Mouse (Mus musculus) liver, embryonic 15.5 days (tissue): ENCODE measurements around the gene Serpinb7. TPM values are rescaled to one million over a fixed set of nuclear protein-coding genes. Genes with fewer than 3 reads are reported as not detected.

Source experiments
- ATAC-seq: fragments of 200-750 bp; cut with Nextera tagmentation; 2 replicates; pipeline ENCODE4 v1.8.0; 2017; ENCODE audit warnings: moderate number of reproducible peaks, mild to moderate bottlenecking, moderate library complexity; ENCODE audit not compliant: insufficient read depth
- H3K27ac ChIP-seq: fragments of 300-500 bp; sonication (generic); replicated peaks from 2 replicates; pipeline ENCODE4 v1.5.1; 2015; ENCODE audit warnings: mild to moderate bottlenecking, inconsistent platforms
- H3K27me3 ChIP-seq: fragments of 300-500 bp; sonication (generic); 2 replicates; pipeline ENCODE4 v1.6.1; 2015; ENCODE audit warnings: mild to moderate bottlenecking, inconsistent platforms
- H3K36me3 ChIP-seq: fragments of 300-500 bp; sonication (generic); replicated peaks from 2 replicates; pipeline ENCODE4 v1.6.1; 2015; ENCODE audit warnings: moderate library complexity, mild to moderate bottlenecking, inconsistent platforms
- H3K4me1 ChIP-seq: fragments of 300-500 bp; sonication (generic); replicated peaks from 2 replicates; pipeline ENCODE4 v1.6.1; 2015; ENCODE audit warnings: inconsistent platforms
- H3K4me2 ChIP-seq: fragments of 300-500 bp; sonication (generic); 2 replicates; pipeline ENCODE4 v1.6.1; 2015; ENCODE audit warnings: moderate library complexity, mild to moderate bottlenecking, inconsistent platforms
- H3K4me3 ChIP-seq: fragments of 300-500 bp; sonication (generic); replicated peaks from 2 replicates; pipeline ENCODE4 v1.5.1; 2015; ENCODE audit warnings: mild to moderate bottlenecking, inconsistent platforms
- H3K9ac ChIP-seq: fragments of 300-500 bp; sonication (generic); 2 replicates; pipeline ENCODE4 v1.6.1; 2015; ENCODE audit warnings: moderate library complexity, mild to moderate bottlenecking, inconsistent platforms
- H3K9me3 ChIP-seq: fragments of 300-500 bp; sonication (generic); replicated peaks from 2 replicates; pipeline ENCODE4 v1.6.1; 2016; ENCODE audit warnings: inconsistent platforms
- WGBS: fragments of 180-500 bp; shearing (Covaris S2); methylation state at CpG from one replicate; pipeline ENCODE4 v1.1.7; 2015; ENCODE audit warnings: mixed read lengths; ENCODE audit not compliant: insufficient replicate concordance; 5-methylcytosine and 5-hydroxymethylcytosine counted together
- polyA plus RNA-seq: library from polyadenylated mRNA; unstranded; fragments of >200 nt; fragmentation: Nextera tagmentation; extraction: Ambion mirVana; gene quantifications from 2 replicates; pipeline ENCODE4 v1.2.1, GENCODE M21; 2015

Serpinb7 gene
- 0.08 and 0.09 TPM in 2 replicates for polyA plus RNA-seq

DNA sequence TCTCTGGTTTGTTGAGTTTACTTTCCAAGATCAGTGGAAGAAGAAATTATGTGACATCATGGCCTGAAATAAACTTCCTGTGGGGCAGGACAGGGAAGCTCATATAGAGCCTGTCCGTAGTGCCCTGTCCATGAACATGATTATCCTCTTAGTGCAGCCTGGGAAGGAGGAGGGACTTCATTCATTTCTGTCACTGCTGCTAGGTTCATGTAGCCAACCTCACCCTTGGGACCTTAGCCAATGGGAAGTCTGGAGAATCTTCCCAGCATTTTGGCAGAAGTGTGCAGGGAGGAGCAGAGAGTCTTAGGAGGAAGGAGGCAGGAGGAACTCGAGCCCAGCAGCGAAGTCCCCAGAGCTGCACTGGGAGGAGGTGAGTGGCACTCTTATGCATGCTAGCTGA, at the start of gene Serpinb7:
Gene Serpinb7 (plus strand): TSS at position 301 of the 400 bp plus-strand sequence.
- Histone ChIP-seq H3K4me1 (no peaks in the 10 kb centered on the region), H3K4me3 (no peak within 1 kb of the TSS), H3K9ac (no peak within 1 kb of the TSS), H3K27ac (no peak within 1 kb of the TSS), H3K9me3 (no peaks in the 10 kb centered on the region), H3K36me3 (no peaks in the 10 kb centered on the region), H3K4me2 (no peak within 1 kb of the TSS), H3K27me3 (no peaks in the 10 kb centered on the region)
- WGBS: 62% methylated on average over 3 of the region's 3 CpGs
- ATAC-seq: no peak

DNA sequence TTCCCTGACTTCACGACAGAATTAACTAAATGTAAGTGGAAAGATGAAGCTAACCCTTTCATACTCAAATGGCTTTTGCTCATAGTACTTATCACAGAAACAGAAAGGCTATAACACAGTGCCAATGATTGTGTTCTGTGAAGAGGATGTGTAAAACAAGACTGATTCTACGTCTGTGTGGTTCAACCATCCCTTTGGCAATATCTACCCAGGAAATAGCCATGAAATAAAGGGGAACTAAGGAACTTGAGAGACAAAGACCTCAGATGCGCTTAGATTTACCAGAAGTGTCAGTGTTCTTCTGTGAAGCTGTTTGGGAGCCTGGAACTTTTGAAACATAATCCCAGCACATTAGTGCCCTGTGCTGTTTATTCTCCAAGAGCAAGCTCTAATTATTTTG, 49.1 kb upstream of the Serpinb7 start:
- H3K27ac ChIP-seq: no peak overlapping the region
- no peak for ATAC-seq
- H3K9ac ChIP-seq: no peak overlapping the region
- 22% methylated on average over 3 of the region's 3 CpGs for WGBS
- H3K27me3 ChIP-seq: no peaks in the 10 kb centered on the region
- no peak overlapping the region for H3K4me3 ChIP-seq
- H3K9me3 ChIP-seq: no peaks in the 10 kb centered on the region
- H3K4me2 ChIP-seq: no peak overlapping the region
- no peaks in the 10 kb centered on the region for H3K4me1 ChIP-seq
- H3K36me3 ChIP-seq: no peaks in the 10 kb centered on the region

DNA sequence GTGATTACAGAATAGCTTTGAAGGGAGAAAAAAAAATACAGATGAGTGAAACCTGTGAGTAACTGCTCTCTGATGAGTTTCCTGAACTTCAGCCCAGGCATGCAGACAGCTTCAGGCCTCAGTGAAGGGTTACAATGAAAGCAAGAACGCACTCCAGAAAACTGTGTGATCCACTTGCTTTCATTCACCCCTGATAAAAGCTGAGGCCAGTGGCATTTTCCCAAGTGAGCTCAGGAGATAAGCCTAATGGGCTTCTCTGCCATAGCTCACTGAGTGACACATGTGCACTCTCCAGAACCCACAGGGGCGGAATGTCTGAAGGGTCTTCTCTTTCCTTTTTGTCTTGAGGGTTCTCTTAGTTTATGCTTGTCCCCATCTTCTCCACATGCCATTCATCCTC, 48.3 kb upstream of the Serpinb7 start:
- Histone ChIP-seq H3K36me3 (no peaks in the 10 kb centered on the region), H3K27ac (no peak overlapping the region), H3K9ac (no peak overlapping the region), H3K4me1 (no peaks in the 10 kb centered on the region), H3K27me3 (no peaks in the 10 kb centered on the region), H3K4me2 (no peak overlapping the region), H3K4me3 (no peak overlapping the region), H3K9me3 (no peaks in the 10 kb centered on the region)
- WGBS: 28% methylated on average over 2 of the region's 2 CpGs
- no peak for ATAC-seq

GRCm38 (mm10) chr1:107353046-107353445, 46.4 kb upstream of the Serpinb7 start:
- Histone ChIP-seq H3K27ac (no peak overlapping the region), H3K36me3 (no peaks in the 10 kb centered on the region), H3K4me1 (no peaks in the 10 kb centered on the region), H3K4me2 (no peak overlapping the region), H3K27me3 (no peaks in the 10 kb centered on the region), H3K9me3 (no peaks in the 10 kb centered on the region), H3K9ac (no peak overlapping the region), H3K4me3 (no peak overlapping the region)
- ATAC-seq: no peak
- WGBS: 25% methylated on average over 3 of the region's 3 CpGs

- WGBS: 44% methylated on average over 1 of the region's 1 CpGs
- Histone ChIP-seq H3K4me3 (no peak within 1 kb of the TSS), H3K9me3 (no peaks in the 10 kb centered on the region), H3K27me3 (no peaks in the 10 kb centered on the region), H3K4me2 (no peak within 1 kb of the TSS), H3K4me1 (no peaks in the 10 kb centered on the region), H3K9ac (no peak within 1 kb of the TSS), H3K27ac (no peak within 1 kb of the TSS), H3K36me3 (no peaks in the 10 kb centered on the region)
- ATAC-seq: no peak
Observed at GRCm38 (mm10) chr1:107360898-107361297, 38.6 kb upstream of the Serpinb7 start, which contains the start of gene Serpinb11. Gene Serpinb11 (plus strand): TSS chr1:107361198.

DNA sequence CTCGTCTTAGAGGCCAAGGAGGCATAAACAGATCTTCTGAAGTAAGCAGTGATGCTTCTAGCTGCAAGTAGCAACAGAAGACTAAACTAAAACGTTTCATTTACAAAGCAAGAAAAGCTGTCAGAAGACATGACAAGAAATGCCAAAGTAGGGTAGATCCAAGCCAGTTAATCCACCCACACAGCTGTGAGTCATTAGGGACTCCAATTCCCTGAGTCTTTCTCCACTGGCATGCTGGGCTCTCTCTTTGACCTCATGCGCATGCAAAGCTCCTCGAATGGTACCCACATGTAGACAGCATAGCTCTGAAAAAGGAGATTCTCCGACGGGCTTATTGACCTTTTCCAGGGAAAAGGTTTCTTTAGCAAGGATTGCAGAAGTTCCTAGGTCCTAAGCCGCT, 33.5 kb upstream of the Serpinb7 start:
- H3K9ac ChIP-seq: no peak overlapping the region
- 59% methylated on average over 7 of the region's 7 CpGs for WGBS
- H3K36me3 ChIP-seq: no peaks in the 10 kb centered on the region
- no peaks in the 10 kb centered on the region for H3K9me3 ChIP-seq
- H3K4me3 ChIP-seq: no peak overlapping the region
- no peaks in the 10 kb centered on the region for H3K27me3 ChIP-seq
- no peaks in the 10 kb centered on the region for H3K4me1 ChIP-seq
- no peak overlapping the region for H3K4me2 ChIP-seq
- H3K27ac ChIP-seq: no peak overlapping the region
- ATAC-seq: no peak

- ATAC-seq: no peak
- H3K4me3 ChIP-seq: no peak overlapping the region
- H3K27ac ChIP-seq: no peak overlapping the region
- no peaks in the 10 kb centered on the region for H3K27me3 ChIP-seq
- H3K4me1 ChIP-seq: no peaks in the 10 kb centered on the region
- WGBS: 52% methylated on average over 2 of the region's 2 CpGs
- H3K4me2 ChIP-seq: no peak overlapping the region
- H3K36me3 ChIP-seq: no peaks in the 10 kb centered on the region
- H3K9ac ChIP-seq: no peak overlapping the region
- no peaks in the 10 kb centered on the region for H3K9me3 ChIP-seq
Observed at GRCm38 (mm10) chr1:107368944-107369343, 30.5 kb upstream of the Serpinb7 start.

GRCm38 (mm10) chr1:107376952-107377351, 22.5 kb upstream of the Serpinb7 start:
- Histone ChIP-seq H3K9ac (no peak overlapping the region), H3K4me3 (no peak overlapping the region), H3K27me3 (no peaks in the 10 kb centered on the region), H3K9me3 (no peaks in the 10 kb centered on the region), H3K27ac (no peak overlapping the region), H3K4me1 (no peaks in the 10 kb centered on the region; the same call in 1 of the 2 replicates), H3K36me3 (no peaks in the 10 kb centered on the region), H3K4me2 (no peak overlapping the region)
- ATAC-seq: no peak
- WGBS: 10% methylated on average over 4 of the region's 4 CpGs

DNA sequence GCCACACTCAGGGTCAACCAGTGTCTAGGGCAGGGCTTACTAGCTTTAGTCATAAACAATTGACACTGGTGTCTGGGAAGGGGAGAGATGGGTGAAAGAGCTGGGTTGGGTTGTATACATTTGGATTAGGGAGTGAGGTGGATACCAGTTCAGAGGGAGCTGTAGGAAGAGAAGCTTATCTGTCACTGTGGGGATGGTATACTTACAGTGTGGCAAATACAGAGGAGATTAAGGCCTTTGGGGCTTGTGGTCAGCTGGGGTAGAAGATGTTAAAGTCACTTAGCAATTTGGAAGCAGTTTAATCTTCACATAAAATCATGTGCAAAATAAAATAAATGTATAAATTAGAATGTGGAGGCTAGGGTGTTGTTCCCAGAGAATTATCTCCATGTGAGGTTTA, 21.1 kb upstream of the Serpinb7 start:
- no peak overlapping the region for H3K9ac ChIP-seq
- no peaks in the 10 kb centered on the region for H3K27me3 ChIP-seq
- ATAC-seq: no peak
- no peaks in the 10 kb centered on the region for H3K9me3 ChIP-seq
- H3K27ac ChIP-seq: no peak overlapping the region
- no peak overlapping the region for H3K4me3 ChIP-seq
- H3K4me2 ChIP-seq: no peak overlapping the region
- H3K4me1 ChIP-seq: peaks cover 4% of the 10 kb centered on the region; the same call in 1 of the 2 replicates
- no peaks in the 10 kb centered on the region for H3K36me3 ChIP-seq

- no peaks in the 10 kb centered on the region for H3K9me3 ChIP-seq
- H3K36me3 ChIP-seq: no peaks in the 10 kb centered on the region
- no peaks in the 10 kb centered on the region for H3K27me3 ChIP-seq
- H3K4me1 ChIP-seq: peaks cover 12% of the 10 kb centered on the region
- no peak overlapping the region for H3K27ac ChIP-seq
- ATAC-seq: no peak
- H3K4me2 ChIP-seq: no peak overlapping the region
- H3K9ac ChIP-seq: no peak overlapping the region
- no peak overlapping the region for H3K4me3 ChIP-seq
Observed at GRCm38 (mm10) chr1:107381491-107381890, 18.0 kb upstream of the Serpinb7 start.

GRCm38 (mm10) chr1:107382404-107382803, 17.1 kb upstream of the Serpinb7 start:
- Histone ChIP-seq H3K27ac (no peak overlapping the region), H3K4me2 (no peak overlapping the region), H3K4me1 (peaks cover 12% of the 10 kb centered on the region), H3K4me3 (no peak overlapping the region), H3K27me3 (no peaks in the 10 kb centered on the region), H3K36me3 (no peaks in the 10 kb centered on the region), H3K9me3 (no peaks in the 10 kb centered on the region), H3K9ac (no peak overlapping the region)
- no peak for ATAC-seq
- WGBS: 21% methylated on average over 1 of the region's 1 CpGs

DNA sequence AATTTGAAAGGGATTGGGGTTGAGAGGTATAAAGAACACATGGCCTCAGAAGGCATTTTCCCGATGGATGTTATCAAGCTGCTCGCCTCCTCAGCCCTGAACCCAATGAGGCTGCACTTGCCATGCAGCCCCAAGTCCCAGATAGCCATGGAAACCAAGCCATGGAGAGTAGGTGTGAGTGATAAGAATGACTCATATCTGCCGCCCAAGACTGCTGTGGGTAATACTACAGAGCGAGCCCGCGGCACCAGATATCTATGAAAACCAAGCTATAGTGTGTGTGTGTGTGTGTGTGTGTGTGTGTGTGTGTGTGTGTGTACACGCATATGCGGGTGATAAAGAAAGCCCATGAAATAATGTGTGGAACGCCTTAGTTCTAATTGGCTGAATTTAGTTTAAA, 14.9 kb upstream of the Serpinb7 start:
- H3K36me3 ChIP-seq: no peaks in the 10 kb centered on the region
- H3K9me3 ChIP-seq: no peaks in the 10 kb centered on the region
- peaks cover 12% of the 10 kb centered on the region for H3K4me1 ChIP-seq
- H3K27ac ChIP-seq: no peak overlapping the region
- H3K27me3 ChIP-seq: no peaks in the 10 kb centered on the region
- no peak overlapping the region for H3K9ac ChIP-seq
- ATAC-seq: peak; percentile 82
- no peak overlapping the region for H3K4me3 ChIP-seq
- WGBS: 30% methylated on average over 9 of the region's 9 CpGs
- H3K4me2 ChIP-seq: no peak overlapping the region
